30 mouse cellular contexts compared by ENCODE assay signal in genomic region chr7:113743982-113744381, GRCm38 (mm10). TPM values are rescaled to one million over a fixed set of nuclear protein-coding genes. Genes with fewer than 3 reads are reported as not detected.
DNase-seq lines count a peak whose midpoint lies in the region; ATAC-seq lines count a peak whose summit lies in the region.
"Had no signal": no experiment of that assay in that cellular context is flagged by ENCODE, and none has a peak within 500 bp of the region (broad histone marks: within the 10 kb centered on the region; RNA-seq: fewer than 3 reads in every experiment).

No protein-coding gene starts in this region.

- H3K4me3 ChIP-seq in kidney, embryonic 14.5 days (ENCODE audit: low read length), result no peak overlapping the region
- H3K4me3 ChIP-seq in neural tube, embryonic 13.5 days, result no peak overlapping the region
- H3K4me3 ChIP-seq: embryonic facial prominence, embryonic 15.5 days; forebrain, embryonic 15.5 days; heart, embryonic 13.5 days; limb, embryonic 13.5 days; liver, embryonic 12.5 days; midbrain, embryonic 15.5 days had no signal

- H3K27me3 ChIP-seq in kidney, embryonic 14.5 days (ENCODE audit: control insufficient read depth, insufficient read depth, low read length), result no peaks in the 10 kb centered on the region
- no peaks in the 10 kb centered on the region for H3K27me3 ChIP-seq in neural tube, embryonic 13.5 days
- H3K27me3 ChIP-seq: embryonic facial prominence, embryonic 15.5 days; forebrain, embryonic 15.5 days; heart, embryonic 13.5 days; liver, embryonic 12.5 days; midbrain, embryonic 15.5 days; Patski had no signal

- no peak overlapping the region for H3K9ac ChIP-seq in kidney, embryonic 14.5 days (ENCODE audit: low read depth, low read length)
- no peak overlapping the region for H3K9ac ChIP-seq in neural tube, embryonic 13.5 days
- H3K9ac ChIP-seq: embryonic facial prominence, embryonic 15.5 days; forebrain, embryonic 15.5 days; heart, embryonic 13.5 days; hindbrain, embryonic 14.5 days; limb, embryonic 13.5 days; liver, embryonic 12.5 days; midbrain, embryonic 15.5 days had no signal

- ATAC-seq in kidney, embryonic 14.5 days (ENCODE audit: low FRiP score, low TSS enrichment), result peak; percentile 86
- ATAC-seq in neural tube, embryonic 13.5 days (ENCODE audit: low read depth), result peak; percentile 75; the same call in 1 of the 2 replicates
- ATAC-seq: forebrain, embryonic 15.5 days; inflammation-experienced regulatory T-cells, adult 6 months; liver, embryonic 12.5 days; midbrain, embryonic 15.5 days; Patski had no signal

- WGBS in kidney, embryonic 14.5 days, result 6% methylated on average over 5 of the region's 5 CpGs
- 7% methylated on average over 5 of the region's 5 CpGs for WGBS in neural tube, embryonic 13.5 days

- H3K9me3 ChIP-seq in kidney, embryonic 14.5 days (ENCODE audit: control insufficient read depth, low read length), result no peaks in the 10 kb centered on the region
- H3K9me3 ChIP-seq in neural tube, embryonic 13.5 days, result no peaks in the 10 kb centered on the region
- H3K9me3 ChIP-seq: embryonic facial prominence, embryonic 15.5 days; forebrain, embryonic 15.5 days; G1E; heart, embryonic 13.5 days; limb, embryonic 13.5 days; midbrain, embryonic 15.5 days had no signal

- no peak for DNase-seq in kidney, adult 8-10 months
- peak; percentile 60 for DNase-seq in embryo, embryonic 10 days (ENCODE audit: low spot score)
- peak; percentile 39 for DNase-seq in embryo, embryonic 11.5 days (ENCODE audit: low read depth, low spot score)
- DNase-seq in left cerebral cortex, adult 11 months (ENCODE audit: low spot score), result no peak
- no peak for DNase-seq in urinary bladder, adult 18-20 months (ENCODE audit: low spot score in 2 of 2)
- DNase-seq: adrenal gland, adult 2 months; cerebellum, adult 11 months; cerebellum, postnatal 10 days; gastrocnemius, postnatal 25 days; heart, adult 18-20 months; heart, postnatal 14 days; kidney, adult 18-20 months; lung, adult 18-20 months; lung, postnatal 10 days; right cerebral cortex, postnatal 14 days; thymus, adult 2 months; thymus, postnatal 4 days had no signal

- no peak overlapping the region for H3K4me2 ChIP-seq in kidney, embryonic 14.5 days (replicated peaks; ENCODE audit: low read depth, low read length)
- no peak overlapping the region for H3K4me2 ChIP-seq in neural tube, embryonic 13.5 days
- H3K4me2 ChIP-seq: embryonic facial prominence, embryonic 15.5 days; forebrain, embryonic 15.5 days; heart, embryonic 13.5 days; hindbrain, embryonic 14.5 days; limb, embryonic 13.5 days; liver, embryonic 12.5 days; midbrain, embryonic 15.5 days had no signal

- no peaks in the 10 kb centered on the region for H3K36me3 ChIP-seq in kidney, embryonic 14.5 days (ENCODE audit: control insufficient read depth, insufficient read depth, low read length)
- no peaks in the 10 kb centered on the region for H3K36me3 ChIP-seq in neural tube, embryonic 13.5 days
- H3K36me3 ChIP-seq: embryonic facial prominence, embryonic 15.5 days; forebrain, embryonic 15.5 days; G1E; heart, embryonic 13.5 days; limb, embryonic 13.5 days; liver, embryonic 12.5 days; midbrain, embryonic 15.5 days had no signal

- no peak overlapping the region for H3K27ac ChIP-seq in kidney, embryonic 14.5 days (ENCODE audit: low read depth, low read length)
- H3K27ac ChIP-seq in neural tube, embryonic 13.5 days (replicated peaks), result no peak overlapping the region
- H3K27ac ChIP-seq: embryonic facial prominence, embryonic 15.5 days; forebrain, embryonic 15.5 days; heart, embryonic 13.5 days; hindbrain, embryonic 14.5 days; limb, embryonic 13.5 days; liver, embryonic 12.5 days; midbrain, embryonic 15.5 days; stomach, postnatal 0 days had no signal

- peaks cover 6% of the 10 kb centered on the region for H3K4me1 ChIP-seq in kidney, embryonic 14.5 days (ENCODE audit: control insufficient read depth, insufficient read depth, low read length)
- H3K4me1 ChIP-seq in neural tube, embryonic 13.5 days (replicated peaks), result peaks cover 14% of the 10 kb centered on the region
- H3K4me1 ChIP-seq: embryonic facial prominence, embryonic 15.5 days; forebrain, embryonic 15.5 days; limb, embryonic 13.5 days; liver, embryonic 12.5 days; midbrain, embryonic 15.5 days had no signal

RNA-seq across cellular contexts. Expression of gene Spon1, which starts 21.8 kb away (rescaled TPM):
- 5.8 and 8.5 TPM in 2 replicates for polyA plus RNA-seq in kidney, embryonic 14.5 days (2014; fragmentation: Nextera tagmentation; extraction: Ambion mirVana)
- 81.6 and 93.0 TPM in 2 replicates for polyA plus RNA-seq in neural tube, embryonic 13.5 days (2015; fragmentation: Nextera tagmentation; extraction: Ambion mirVana)
- polyA plus RNA-seq: G1E had no signal

Comparison
In these comparisons a context has a peak if more than half of its experiments do, and no peak if none do; other contexts are left out.
1. DNase-seq: peak in embryo, embryonic 10 days (single experiment) and embryo, embryonic 11.5 days (single experiment); none in kidney, adult 8-10 months (0 of 2), left cerebral cortex, adult 11 months (single experiment) and urinary bladder, adult 18-20 months (0 of 2).